Mouse (Mus musculus) forebrain, postnatal 0 days (tissue): ENCODE measurements around the gene Atp2a1. TPM values are rescaled to one million over a fixed set of nuclear protein-coding genes. Genes with fewer than 3 reads are reported as not detected.
"Not testable (repeated sequence)": the region's sequence is repeated elsewhere in the genome, so short reads cannot be mapped to it uniquely, and the experiment has no call there.

Experiments
- ATAC-seq: fragments of 200-750 bp; cut with Nextera tagmentation; 2 replicates; pipeline ENCODE4 v1.8.0; 2017; ENCODE audit warnings: mild to moderate bottlenecking, moderate library complexity
- DNase-seq: peaks from one replicate; pipeline ENCODE4 v3.0.0-alpha.2; 2015
- H3K27ac ChIP-seq: fragments of 300-500 bp; sonication (generic); 2 replicates; pipeline ENCODE4 v1.5.1; 2014; ENCODE audit warnings: low read depth, mild to moderate bottlenecking, antibody characterized with exemption, low read length, moderate library complexity, mixed read lengths
- H3K27me3 ChIP-seq: fragments of 300-500 bp; sonication (generic); 2 replicates; pipeline ENCODE4 v1.6.1; 2014; ENCODE audit warnings: mild to moderate bottlenecking, low read length, mixed read lengths; ENCODE audit not compliant: insufficient read depth
- H3K36me3 ChIP-seq: fragments of 300-500 bp; sonication (generic); 2 replicates; pipeline ENCODE4 v1.6.1; 2014; ENCODE audit warnings: mild to moderate bottlenecking, moderate library complexity; ENCODE audit not compliant: insufficient read depth
- H3K4me1 ChIP-seq: fragments of 300-500 bp; sonication (generic); 2 replicates; pipeline ENCODE4 v1.6.1; 2014; ENCODE audit warnings: antibody characterized with exemption; ENCODE audit not compliant: insufficient read depth
- H3K4me2 ChIP-seq: fragments of 300-500 bp; sonication (generic); 2 replicates; pipeline ENCODE4 v1.6.1; 2014; ENCODE audit warnings: low read depth, mild to moderate bottlenecking, moderate library complexity
- H3K4me3 ChIP-seq: fragments of 300-500 bp; sonication (generic); 2 replicates; pipeline ENCODE4 v1.5.1; 2014; ENCODE audit warnings: low read depth, low read length, mixed read lengths
- H3K9ac ChIP-seq: fragments of 300-500 bp; sonication (generic); 2 replicates; pipeline ENCODE4 v1.6.1; 2014; ENCODE audit warnings: mild to moderate bottlenecking
- H3K9me3 ChIP-seq: fragments of 300-500 bp; sonication (generic); 2 replicates; pipeline ENCODE4 v1.6.1; 2016; ENCODE audit warnings: low read length
- CTCF ChIP-seq: sonication (generic); IDR thresholded peaks from 2 replicates; pipeline ENCODE4 v1.5.1; 2016; ENCODE audit warnings: antibody characterized with exemption, control low read depth, low read depth
- WGBS: fragments of 180-500 bp; shearing (Covaris S2); extraction: QIAGEN DNeasy Blood & Tissue Kit; methylation state at CpG from one replicate; pipeline ENCODE4 v1.1.7; 2014; 5-methylcytosine and 5-hydroxymethylcytosine counted together
- polyA plus RNA-seq: library from polyadenylated mRNA; unstranded; fragments of >200 nt; fragmentation: Nextera tagmentation; extraction: Ambion mirVana; gene quantifications from 2 replicates; pipeline ENCODE4 v1.2.1, GENCODE M21; 2015
- total RNA-seq: library from RNA; depleted of rRNA; stranded (reverse); fragments of >200 nt; gene quantifications from 2 replicates; pipeline ENCODE4 v1.2.3, GENCODE M21; 2014

Atp2a1 gene
- total and polyA plus RNA-seq, 2 experiments from 2014 or later: 0.24 to 0.45 TPM

DNA sequence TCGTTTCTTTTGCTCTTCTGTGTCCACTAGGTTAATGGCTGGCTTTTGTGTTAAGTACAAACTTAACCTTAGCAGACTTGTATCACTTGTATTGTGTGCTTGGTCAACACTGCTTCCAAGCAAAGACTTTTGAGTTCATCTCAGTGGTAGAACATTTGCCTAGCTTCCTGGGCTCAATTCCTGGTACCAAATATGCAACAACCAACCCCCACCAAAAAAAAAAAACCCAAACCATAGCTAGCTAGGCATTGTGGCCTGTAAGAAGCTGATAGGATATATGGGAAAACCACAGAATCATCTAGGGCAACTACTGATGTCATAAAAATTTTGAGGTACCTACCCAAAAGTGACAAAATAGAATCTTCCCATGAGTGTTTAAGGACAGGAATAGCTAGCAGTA lies 28.1 kb upstream of the Atp2a1 start:
- Histone ChIP-seq H3K4me2 (no peak overlapping the region), H3K9me3 (no peaks in the 10 kb centered on the region), H3K4me3 (no peak overlapping the region), H3K27me3 (no peaks in the 10 kb centered on the region), H3K36me3 (peaks cover 72% of the 10 kb centered on the region), H3K4me1 (peaks cover 5% of the 10 kb centered on the region; the same call in 1 of the 2 replicates), H3K9ac (no peak overlapping the region), H3K27ac (no peak overlapping the region)
- DNase-seq (no peak), ATAC-seq (no peak)
- no peak for TF ChIP-seq CTCF
- 86% methylated on average over 1 of the region's 1 CpGs for WGBS

DNA sequence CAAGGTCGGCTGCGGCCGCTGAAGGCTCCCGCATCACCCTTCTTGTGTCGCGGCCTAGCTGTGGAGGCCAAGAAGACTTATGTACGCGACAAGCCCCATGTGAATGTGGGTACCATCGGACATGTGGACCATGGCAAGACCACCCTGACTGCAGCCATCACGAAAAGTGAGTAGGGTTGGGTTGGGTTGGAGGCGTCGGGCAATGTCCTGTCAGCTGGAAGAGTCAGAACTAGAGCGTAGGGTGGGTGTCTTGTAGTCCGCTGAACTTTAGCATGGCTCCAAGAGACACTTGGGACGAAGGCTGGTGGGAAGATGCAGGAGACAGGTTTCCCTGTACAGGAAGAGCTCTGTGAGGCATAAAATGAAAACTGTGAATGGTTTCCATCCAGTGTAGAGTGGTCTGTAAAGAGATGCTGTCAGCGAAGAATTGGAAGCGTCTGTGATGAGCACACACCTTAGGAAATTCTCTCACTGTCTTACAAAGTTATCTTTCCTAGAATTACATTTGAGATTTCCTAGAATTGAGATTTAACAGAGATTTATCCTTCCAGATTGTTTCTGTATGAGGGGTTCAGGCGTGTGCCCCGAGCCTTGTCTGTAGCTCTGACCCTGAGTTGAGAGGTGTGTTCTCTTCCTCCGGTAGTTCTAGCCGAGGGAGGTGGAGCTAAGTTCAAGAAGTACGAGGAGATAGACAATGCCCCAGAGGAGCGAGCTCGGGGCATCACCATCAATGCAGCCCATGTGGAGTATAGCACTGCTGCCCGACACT lies 24.9 kb upstream of the Atp2a1 start:
- Histone ChIP-seq H3K27ac (peak overlapping the region; percentile 64; the same call in 1 of the 2 replicates), H3K9ac (peak overlapping the region; percentile 67), H3K4me3 (peak overlapping the region; percentile 54), H3K4me2 (peak overlapping the region; percentile 87), H3K36me3 (peaks cover 40% of the 10 kb centered on the region)
- 19% methylated on average over 21 of the region's 25 CpGs for WGBS
- H3K9me3 ChIP-seq, H3K27me3 ChIP-seq, ATAC-seq, H3K4me1 ChIP-seq, DNase-seq: not testable (repeated sequence)

DNA sequence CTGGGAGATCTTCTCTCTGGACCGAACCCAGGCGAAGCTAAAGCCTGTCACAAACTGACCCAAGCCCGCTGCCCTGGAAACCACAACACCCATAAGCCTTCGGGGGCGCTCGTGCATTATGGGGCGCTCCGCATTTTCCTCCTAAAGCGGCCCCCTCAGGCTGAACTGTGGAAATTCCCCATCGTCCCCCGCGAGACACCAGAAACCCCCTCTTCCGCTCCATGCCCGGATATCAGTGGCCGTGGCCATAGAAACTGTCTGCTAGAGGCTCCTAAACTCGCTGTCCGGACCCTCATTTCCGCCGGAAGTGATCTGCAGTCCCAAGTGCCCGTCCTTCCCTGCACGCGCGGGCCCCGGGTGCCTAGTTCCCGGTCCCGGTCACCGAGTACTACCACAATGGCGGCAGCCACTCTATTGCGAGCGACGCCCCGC lies 24.2 kb upstream of the Atp2a1 start, which contains the start of gene Tufm:
Gene Tufm (plus strand): TSS at position 310 of the 432 bp plus-strand sequence.
- 2% methylated on average over 32 of the region's 32 CpGs for WGBS
- Histone ChIP-seq H3K4me1 (peaks cover 5% of the 10 kb centered on the region; the same call in 1 of the 2 replicates), H3K27me3 (no peaks in the 10 kb centered on the region), H3K4me2 (peak within 1 kb of the TSS; percentile 87), H3K27ac (peak within 1 kb of the TSS; percentile 76), H3K9me3 (no peaks in the 10 kb centered on the region), H3K4me3 (peak within 1 kb of the TSS; percentile 54), H3K9ac (peak within 1 kb of the TSS; percentile 67), H3K36me3 (peaks cover 33% of the 10 kb centered on the region)
- ATAC-seq (peak; percentile 98), DNase-seq (peak; percentile 97)
- TF ChIP-seq CTCF: peak; percentile 72

DNA sequence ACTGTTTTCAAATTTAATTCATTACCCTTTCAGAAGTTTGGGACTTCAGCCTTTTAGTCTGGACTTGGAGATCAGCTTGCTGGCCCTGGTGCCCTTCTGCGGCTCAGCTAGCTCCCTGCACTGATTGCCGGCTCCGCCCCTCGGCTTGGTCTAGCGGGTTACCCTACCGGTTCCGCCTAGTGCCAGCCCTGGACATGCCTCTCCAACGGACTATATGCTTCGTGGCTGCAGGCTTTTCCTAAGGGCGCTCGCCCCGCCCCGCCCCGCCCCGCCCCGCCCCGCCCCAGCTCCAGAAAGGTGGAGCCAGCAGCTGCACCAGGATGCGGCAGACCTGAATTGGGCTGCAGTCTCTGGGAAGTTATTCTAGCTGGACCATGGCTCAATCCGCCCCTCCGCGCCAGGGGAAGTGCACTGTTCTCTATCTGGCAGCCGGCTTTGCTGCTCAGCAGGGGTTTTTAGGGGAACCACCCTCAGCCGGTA lies 19.5 kb upstream of the Atp2a1 start:
- 0% methylated on average over 23 of the region's 23 CpGs for WGBS
- DNase-seq (no peak), ATAC-seq (no peak)
- peak overlapping the region; percentile 60 for H3K4me2 ChIP-seq
- peak overlapping the region; percentile 43 for H3K9ac ChIP-seq
- no peak for TF ChIP-seq CTCF
- peak overlapping the region; percentile 32 for H3K4me3 ChIP-seq
- no peaks in the 10 kb centered on the region for H3K9me3 ChIP-seq
- H3K4me1 ChIP-seq: no peaks in the 10 kb centered on the region
- no peaks in the 10 kb centered on the region for H3K36me3 ChIP-seq
- H3K27me3 ChIP-seq: no peaks in the 10 kb centered on the region
- no peak overlapping the region for H3K27ac ChIP-seq

DNA sequence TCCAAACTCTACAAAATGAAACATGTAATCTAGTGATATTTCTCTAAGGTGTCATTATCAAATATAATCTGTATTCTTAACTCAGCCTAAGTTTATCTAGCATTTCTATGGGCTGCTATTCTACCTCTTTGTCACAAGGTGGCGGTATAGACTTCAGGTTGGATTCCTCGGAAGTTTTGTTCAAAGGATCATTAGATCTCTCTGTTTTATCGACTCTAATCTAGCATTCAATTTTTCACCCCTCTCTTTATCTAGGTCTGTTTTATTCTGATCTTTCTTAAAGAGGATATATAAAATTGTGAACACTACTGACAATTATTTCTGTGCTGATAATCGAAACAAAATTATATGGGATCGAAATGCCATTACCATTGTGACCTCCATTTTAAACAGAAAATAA lies 18.8 kb upstream of the Atp2a1 start:
- Histone ChIP-seq H3K9me3 (no peaks in the 10 kb centered on the region), H3K27me3 (no peaks in the 10 kb centered on the region), H3K9ac (no peak overlapping the region), H3K4me2 (no peak overlapping the region), H3K4me3 (no peak overlapping the region), H3K36me3 (no peaks in the 10 kb centered on the region), H3K4me1 (no peaks in the 10 kb centered on the region), H3K27ac (no peak overlapping the region)
- DNase-seq (no peak), ATAC-seq (no peak)
- peak; percentile 72 for TF ChIP-seq CTCF
- WGBS: 24% methylated on average over 5 of the region's 5 CpGs

DNA sequence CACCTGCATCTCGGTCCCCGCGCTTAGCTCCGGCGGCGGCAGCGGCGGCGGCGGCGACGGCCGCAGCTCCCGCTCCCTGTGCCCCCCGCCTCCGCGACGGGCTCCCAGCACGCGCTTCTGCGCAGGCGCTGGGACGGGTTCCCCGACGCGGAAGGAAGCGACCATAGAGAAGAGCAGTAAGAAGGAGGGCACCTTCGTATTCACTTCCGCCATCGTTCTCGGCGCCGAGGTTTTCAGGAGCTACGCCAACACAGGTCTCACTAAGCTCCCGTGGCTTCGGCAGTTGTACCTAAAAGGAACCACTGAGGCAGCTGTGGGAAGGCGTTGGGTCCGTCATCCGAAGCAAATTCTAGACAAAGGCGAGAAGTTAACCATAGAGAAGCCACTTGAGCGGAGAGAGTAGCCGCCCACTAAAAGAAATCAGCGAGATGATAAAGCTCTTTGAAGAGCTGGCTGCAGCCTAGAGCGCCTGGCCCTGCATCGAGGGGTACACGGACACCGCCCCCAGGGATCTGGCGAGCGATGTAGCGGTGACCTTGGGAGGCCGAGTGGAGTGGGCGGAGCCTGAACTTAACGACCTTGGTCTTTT lies 12.2 kb upstream of the Atp2a1 start, which contains the start of gene Sh2b1:
Gene Sh2b1 (minus strand): TSS at position 432 of the 589 bp plus-strand sequence.
- DNase-seq (peak; percentile 98), ATAC-seq (peak; percentile 97)
- WGBS: 3% methylated on average over 53 of the region's 53 CpGs
- peak within 1 kb of the TSS; percentile 94 for H3K27ac ChIP-seq
- peak within 1 kb of the TSS; percentile 92 for H3K9ac ChIP-seq
- peak within 1 kb of the TSS; percentile 84 for H3K4me3 ChIP-seq
- peak; percentile 53 for TF ChIP-seq CTCF
- peaks cover 28% of the 10 kb centered on the region for H3K36me3 ChIP-seq
- no peaks in the 10 kb centered on the region for H3K9me3 ChIP-seq
- H3K4me1 ChIP-seq: peaks cover 14% of the 10 kb centered on the region; the same call in 1 of the 2 replicates
- H3K27me3 ChIP-seq: no peaks in the 10 kb centered on the region
- H3K4me2 ChIP-seq: peak within 1 kb of the TSS; percentile 95

DNA sequence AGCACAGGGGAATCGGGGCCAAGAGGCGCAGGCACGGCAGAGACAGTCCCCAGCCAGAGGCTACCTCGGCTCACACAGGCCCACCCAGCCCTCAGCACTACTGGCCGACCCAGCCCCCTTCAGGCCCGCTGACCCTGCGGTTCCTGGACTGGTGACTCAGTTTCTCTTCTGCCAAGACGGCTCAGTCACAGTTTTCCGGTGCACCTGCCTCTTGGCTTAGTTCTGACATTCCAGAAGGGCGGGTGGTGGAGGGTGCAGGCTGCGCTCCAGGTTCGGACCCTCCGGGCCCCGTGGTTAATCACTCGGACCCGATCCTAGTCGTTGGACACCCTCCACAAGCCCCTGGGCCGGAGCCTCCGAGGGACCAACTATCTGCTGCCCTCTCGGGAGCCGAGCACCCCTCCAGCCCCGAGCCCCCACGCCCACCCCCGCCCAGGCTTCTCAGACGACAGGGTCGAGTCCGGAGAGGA lies 11.6 kb upstream of the Atp2a1 start:
- WGBS: under 1% methylated on average over 27 of the region's 27 CpGs
- no peak for TF ChIP-seq CTCF

More for the DNA sequence above, 11.6 kb upstream of the Atp2a1 start:
- no peaks in the 10 kb centered on the region for H3K27me3 ChIP-seq
- peaks cover 14% of the 10 kb centered on the region; the same call in 1 of the 2 replicates for H3K4me1 ChIP-seq
- H3K4me2 ChIP-seq: peak overlapping the region; percentile 95
- H3K9me3 ChIP-seq: no peaks in the 10 kb centered on the region
- no peak for ATAC-seq
- peak overlapping the region; percentile 84 for H3K4me3 ChIP-seq
- peak overlapping the region; percentile 94 for H3K27ac ChIP-seq
- peaks cover 33% of the 10 kb centered on the region for H3K36me3 ChIP-seq
- H3K9ac ChIP-seq: peak overlapping the region; percentile 92
- DNase-seq: no peak
